Mouse (Mus musculus): ENCODE results near the gene Zscan10.
"Not testable (repeated sequence)": the region's sequence is repeated elsewhere in the genome, so short reads cannot be mapped to it uniquely, and the experiment has no call there.

Gene Zscan10

DNA sequence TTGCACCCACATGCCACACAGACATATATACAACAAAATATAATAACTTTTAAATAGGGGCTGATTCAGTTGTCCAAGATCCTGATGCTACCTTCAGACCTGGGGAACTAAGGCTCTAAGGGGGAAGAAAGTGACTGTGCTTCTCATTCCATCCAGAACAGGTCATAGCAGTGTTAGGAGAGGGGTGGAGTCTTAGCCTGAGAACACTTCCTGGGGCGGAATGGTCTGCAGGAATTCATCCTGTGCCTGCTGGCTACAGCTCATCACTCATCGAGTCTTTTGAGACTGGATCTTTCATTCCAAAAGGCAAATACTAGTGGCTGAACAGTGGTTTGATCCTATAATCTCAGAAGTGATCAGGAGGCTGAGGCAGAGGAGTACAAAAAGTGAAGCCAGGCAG lies 13.4 kb upstream of the Zscan10 start:
- DNase-seq (ENCODE audit: low spot score) = no peak

DNA sequence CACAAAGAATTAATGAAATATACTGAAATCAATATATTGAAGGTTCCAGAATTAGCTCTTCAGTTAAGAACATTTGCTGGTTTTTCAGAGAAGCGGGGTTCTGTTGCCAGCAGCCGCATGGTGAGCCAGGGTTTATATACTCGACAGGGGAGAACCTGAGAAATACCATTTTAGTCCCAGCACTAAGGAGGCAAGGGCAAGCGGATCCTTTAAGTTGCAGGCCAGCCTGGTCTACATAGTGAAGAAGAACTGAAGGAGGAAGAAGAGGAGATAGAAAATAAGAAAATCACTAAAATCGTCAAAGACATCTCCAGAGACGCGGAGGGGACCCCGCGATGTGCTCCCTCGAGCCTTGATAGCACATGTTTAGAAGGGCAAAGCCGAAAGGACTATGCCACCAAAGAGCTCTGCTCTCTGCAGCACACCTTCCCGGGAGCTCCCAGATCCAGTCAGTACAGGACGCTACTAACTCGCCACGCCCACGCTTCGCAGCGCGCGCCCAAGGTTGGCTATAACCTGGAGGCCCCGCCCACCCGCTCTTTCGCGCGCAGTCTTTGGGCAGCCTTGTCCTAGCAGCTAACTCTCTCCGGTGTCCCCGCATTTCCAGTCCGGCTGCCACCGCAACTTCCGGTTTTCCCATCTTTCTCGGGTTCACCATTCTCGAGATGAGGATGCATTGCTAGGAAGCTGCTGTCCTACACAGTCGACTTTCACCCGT lies 8.3 kb upstream of the Zscan10 start:
- peak; percentile 84 for DNase-seq (ENCODE audit: low spot score)

DNA sequence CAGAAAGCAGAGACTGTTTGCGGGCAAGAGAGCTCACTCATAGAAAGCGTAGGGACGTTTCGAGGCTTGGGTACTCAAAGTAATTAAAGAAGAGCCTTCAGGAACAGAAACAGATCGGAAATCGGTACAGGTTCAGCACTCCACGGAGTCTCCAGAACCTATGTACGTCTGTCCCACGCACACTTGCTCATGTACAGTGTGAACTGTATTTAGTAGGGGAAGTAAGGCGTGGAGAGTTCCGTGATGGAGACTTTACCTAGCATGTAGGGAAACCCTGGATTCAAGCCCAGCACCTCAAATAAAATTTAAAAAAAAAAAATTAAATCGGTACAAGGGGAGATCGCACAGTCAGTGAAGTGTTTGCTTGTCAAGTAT lies 7.7 kb upstream of the Zscan10 start:
- no peak for DNase-seq (ENCODE audit: low spot score)

DNA sequence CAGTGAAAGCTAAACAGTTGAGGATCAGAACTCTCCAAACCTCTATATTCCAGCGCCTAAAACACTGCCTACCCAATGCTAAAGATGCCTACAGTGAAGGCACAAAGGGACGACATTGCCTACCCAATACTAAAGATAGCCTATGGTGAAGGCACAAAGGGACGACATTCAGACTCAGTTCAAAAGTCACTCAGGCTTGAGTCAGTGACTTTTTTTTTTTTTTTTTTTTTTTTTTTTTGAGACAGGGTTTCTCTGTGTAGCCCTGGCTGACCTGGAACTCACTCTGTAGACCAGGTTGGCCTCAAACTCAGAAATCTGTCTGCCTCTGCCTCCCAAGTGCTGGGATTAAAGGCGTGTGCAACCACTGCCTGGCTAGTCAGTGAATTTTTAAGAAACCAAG lies 5.5 kb upstream of the Zscan10 start:
- not testable (repeated sequence) for DNase-seq (ENCODE audit: low spot score)

DNA sequence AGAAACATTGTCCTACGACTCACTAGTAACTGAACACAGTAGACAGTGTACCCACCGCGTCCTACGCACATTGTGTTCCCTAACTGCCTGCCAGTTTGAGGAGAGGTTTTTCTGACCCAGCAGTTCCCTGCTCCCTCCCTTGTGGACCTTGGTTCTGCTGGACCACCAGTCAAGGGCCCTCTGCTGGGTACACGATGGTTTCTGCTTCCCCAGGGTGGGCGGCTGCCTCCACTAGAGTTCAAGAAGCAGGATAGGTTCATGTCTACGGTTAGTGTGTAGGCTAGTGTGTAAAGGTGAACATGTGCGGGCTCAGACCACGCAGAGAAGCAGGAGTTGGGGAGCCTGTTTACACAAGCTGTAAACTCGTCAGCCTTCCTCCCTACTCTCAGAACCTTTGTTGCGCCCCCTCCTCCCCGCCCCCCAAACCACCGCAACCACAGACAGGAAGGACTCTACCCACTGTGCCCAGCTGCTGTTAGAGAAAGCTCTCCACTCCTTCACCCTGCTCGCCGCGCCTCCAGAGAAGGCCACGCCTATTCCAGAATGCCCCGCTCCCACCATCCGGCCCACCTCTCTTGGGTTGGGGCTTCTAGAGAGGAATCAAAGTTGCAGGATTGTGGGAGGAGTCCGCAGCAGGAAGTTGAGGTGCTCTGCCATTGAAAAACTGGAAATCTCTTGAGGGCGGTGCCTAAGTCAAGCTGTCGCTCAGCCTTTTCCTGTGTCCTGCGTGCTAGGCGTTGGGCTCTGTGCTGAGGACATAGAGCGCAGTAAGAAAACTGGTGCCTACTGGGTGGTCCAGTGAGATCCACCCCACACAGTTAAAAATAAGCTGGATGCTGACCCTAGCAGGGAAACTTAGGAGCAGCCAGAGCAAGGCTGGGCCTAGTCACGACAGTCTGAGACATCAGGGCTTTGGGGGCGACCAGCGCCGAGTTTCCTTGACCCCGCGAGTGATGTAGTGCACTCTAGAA lies 1.8 kb upstream of the Zscan10 start, which contains the start of gene Zfp13:
Gene Zfp13 (minus strand): TSS at position 906 of the 971 bp plus-strand sequence.
- peak; percentile 46 for DNase-seq (ENCODE audit: low spot score)

- no peak for DNase-seq (ENCODE audit: low spot score)
Measured at GRCm38 (mm10) chr17:23599605-23600063, 1.0 kb upstream of the Zscan10 start.

GRCm38 (mm10) chr17:23601836-23602585 lies 1.4 kb downstream of the Zscan10 start:
- DNase-seq (ENCODE audit: low spot score) = no peak

DNA sequence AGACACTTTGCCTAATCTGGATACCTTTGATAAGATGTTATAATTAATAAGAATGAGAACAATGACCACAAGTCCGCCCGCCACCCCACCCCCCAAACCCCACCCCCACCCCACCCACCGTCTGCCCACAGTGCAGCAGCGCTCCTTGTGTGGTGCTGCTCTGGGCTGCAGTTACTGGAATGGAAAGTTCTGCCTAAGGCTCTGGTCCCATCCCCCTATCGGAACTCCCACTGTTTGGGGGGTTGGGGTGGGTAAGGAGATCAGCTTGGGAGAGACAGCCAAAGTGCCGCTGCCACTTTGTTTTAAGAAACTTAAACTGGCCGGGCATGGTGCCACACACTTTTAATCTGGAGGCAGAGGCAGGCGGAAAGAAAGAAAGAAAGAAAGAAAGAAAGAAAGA lies 2.4 kb downstream of the Zscan10 start:
- DNase-seq (ENCODE audit: low spot score) = no peak

DNA sequence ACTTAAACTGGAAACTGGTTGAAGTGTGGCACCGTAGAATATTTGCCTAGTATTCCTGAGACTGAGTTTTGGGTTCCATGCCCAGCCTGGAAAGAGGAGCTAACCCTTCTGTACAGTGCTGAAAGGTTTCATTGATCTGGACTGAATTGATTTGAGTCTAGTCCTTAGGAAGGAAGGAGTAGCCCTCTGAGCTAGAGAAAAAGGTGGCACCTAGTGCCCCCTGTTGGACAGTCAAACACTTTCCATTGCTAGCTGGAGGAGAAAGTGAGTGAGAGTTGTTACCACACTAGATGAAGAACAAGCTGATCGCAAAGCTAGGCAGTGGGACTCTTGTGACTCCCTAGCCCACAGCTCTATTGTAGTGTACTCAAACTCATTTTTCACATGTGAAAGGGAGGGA lies 2.9 kb downstream of the Zscan10 start:
- no peak for DNase-seq (ENCODE audit: low spot score)

DNA sequence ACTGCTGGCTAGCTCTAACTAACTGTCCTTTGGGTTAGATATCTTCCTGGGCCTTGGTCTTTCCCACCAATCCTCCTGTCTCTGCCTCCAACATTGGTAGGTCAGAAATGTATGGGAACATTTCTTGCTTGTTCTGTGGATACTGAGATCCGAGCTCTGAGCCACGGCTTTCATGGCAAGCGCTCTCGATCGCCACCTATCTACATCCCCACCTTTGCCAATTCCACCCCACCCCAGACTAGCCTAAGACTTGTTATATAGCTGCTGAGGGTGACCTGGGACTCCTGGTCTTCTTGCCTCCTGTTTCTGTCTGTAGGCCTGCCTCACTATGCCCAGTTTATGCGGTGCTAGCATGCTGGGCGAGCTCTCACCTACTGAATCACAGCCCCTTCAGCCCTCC lies 3.7 kb downstream of the Zscan10 start:
- DNase-seq (ENCODE audit: low spot score) = no peak

- no peak for DNase-seq (ENCODE audit: low spot score)
Measured at GRCm38 (mm10) chr17:23605220-23605619, 4.6 kb downstream of the Zscan10 start.

DNA sequence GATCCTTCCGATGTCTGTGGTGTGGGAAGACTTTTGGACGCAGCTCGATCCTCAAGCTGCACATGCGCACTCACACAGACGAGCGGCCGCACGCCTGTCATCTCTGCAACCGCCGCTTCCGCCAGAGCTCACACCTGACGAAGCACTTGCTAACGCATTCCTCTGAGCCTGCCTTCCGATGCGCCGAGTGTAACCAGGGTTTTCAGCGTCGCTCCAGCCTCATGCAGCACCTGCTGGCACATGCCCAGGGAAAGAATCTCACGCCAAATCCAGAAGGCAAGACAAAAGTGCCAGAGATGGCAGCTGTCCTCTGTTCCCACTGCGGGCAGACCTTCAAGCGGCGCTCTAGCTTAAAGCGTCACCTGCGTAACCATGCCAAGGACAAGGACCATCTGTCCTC lies 9.0 kb downstream of the Zscan10 start:
- DNase-seq (ENCODE audit: low spot score) = no peak

- DNase-seq (ENCODE audit: low spot score) = no peak
Measured at GRCm38 (mm10) chr17:23610361-23610800, 9.7 kb downstream of the Zscan10 start.

GRCm38 (mm10) chr17:23617087-23617486 lies 16.4 kb downstream of the Zscan10 start:
- DNase-seq (ENCODE audit: low spot score) = no peak

GRCm38 (mm10) chr17:23620351-23620750 lies 19.7 kb downstream of the Zscan10 start:
- DNase-seq (ENCODE audit: low spot score) = no peak

DNA sequence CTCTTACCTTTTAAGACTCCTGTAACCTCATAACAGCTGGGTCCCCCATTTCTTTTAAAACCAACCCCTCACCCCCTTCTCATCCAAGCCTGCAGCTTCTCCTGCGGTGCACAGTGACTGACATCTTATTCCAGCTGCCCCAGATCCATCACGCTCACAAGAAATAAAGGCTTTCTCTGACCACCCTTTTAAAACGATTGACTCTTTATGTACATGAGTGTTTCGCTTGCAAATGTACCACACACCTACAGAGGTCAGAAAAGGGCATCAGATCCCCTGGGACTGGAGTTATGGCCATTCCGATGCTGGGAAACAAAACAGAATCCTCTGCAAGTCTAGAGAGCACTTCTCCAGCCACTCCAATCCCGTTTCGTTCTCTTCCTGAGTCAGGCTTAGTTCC lies 27.2 kb downstream of the Zscan10 start:
- no peak for DNase-seq (ENCODE audit: low spot score)

GRCm38 (mm10) chr17:23630195-23631020 lies 29.8 kb downstream of the Zscan10 start:
- peak; percentile 63 for DNase-seq (ENCODE audit: low spot score)

DNA sequence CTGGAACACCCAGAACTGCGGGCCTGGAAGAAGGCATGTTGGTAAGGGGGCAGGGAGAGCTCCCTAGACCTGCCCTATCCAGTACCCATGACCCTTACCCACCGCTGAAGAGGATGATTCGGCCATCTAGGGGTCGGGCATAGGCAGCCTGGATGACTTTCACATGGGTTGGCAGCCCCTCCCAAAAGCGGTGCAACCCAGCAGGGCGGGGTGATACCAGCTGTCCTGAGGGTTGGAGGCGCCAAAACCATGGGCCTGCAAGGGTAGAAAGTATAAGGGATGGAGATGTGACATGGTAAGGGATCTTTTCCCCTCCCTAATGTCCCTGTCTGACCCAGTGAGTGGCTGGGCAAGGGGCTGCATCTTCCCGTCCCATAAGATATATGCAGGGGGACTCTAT lies 30.6 kb downstream of the Zscan10 start:
- DNase-seq (ENCODE audit: low spot score) = no peak

DNA sequence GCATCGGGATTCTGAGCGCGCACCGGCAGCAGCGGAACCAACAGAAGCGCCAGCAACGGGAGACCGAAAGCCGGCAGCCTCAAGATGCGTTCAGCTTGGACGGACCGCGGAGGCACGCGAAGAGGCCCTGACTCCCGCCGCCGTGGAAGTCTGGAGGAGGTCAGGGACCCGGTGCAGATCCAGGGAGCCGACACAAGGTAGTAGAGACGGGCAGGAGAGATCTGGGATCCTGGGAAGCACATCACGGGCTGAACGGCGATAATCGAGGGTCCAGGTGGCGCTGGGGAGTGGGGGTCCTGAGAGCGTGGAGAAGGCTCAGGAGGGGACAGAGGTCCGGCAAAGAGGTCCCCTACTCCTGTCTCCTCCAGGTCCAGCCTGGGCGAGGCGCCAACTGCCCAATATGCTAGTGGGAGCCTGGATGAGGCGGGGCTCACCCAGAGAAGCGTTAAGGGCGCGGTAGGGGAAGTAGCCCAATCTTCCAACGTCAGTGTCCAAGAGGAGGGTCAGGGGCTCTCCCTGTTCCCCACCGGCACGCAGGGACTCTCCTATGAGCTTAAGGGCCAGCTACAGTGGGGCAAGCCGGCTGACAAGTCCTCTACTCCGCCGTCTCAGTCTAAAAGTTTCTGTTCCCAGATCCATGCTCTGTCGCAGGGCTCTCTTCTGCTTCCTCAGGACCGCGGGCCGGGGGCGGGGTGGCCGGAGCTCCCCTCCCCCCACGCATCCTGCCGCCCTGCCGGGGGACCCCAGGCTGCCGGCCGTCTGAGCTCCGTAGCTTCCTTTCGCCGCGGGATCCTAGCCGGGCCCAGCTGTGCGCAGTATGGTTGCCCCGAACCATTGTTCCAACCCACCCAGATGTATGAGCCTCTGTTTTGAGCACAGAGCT lies 44.2 kb downstream of the Zscan10 start, which contains the start of gene Mmp25:
Gene Mmp25 (minus strand): TSS at position 665 of the 883 bp plus-strand sequence.
- DNase-seq (ENCODE audit: low spot score) = no peak

GRCm38 (mm10) chr17:23645894-23646293 lies 45.2 kb downstream of the Zscan10 start:
- no peak for DNase-seq (ENCODE audit: low spot score)

All from layer of hippocampus, adult 9-10 months (tissue).